30 mouse cellular contexts compared by ENCODE assay signal in genomic region chr7:119271427-119271826, GRCm38 (mm10).
DNase-seq lines count a peak whose midpoint lies in the region; ATAC-seq and TF ChIP-seq lines count a peak whose summit lies in the region.
"Had no signal": no experiment of that assay in that cellular context is flagged by ENCODE, and none has a peak within 500 bp of the region (broad histone marks: within the 10 kb centered on the region; RNA-seq: fewer than 3 reads in every experiment).

No protein-coding gene starts in this region.

- no peaks in the 10 kb centered on the region for H3K36me3 ChIP-seq in midbrain, embryonic 13.5 days
- no peaks in the 10 kb centered on the region for H3K36me3 ChIP-seq in midbrain, postnatal 0 days (ENCODE audit: insufficient read depth, low read length)
- H3K36me3 ChIP-seq in MEL (ENCODE audit: control insufficient read depth in 1 of 2, insufficient read depth in 2 of 2, low read length in 2 of 2): peaks cover 0 to 15% of the 10 kb centered on the region in 2 experiments; a peak in 2 of 4 replicates
- H3K36me3 ChIP-seq in liver, embryonic 11.5 days (ENCODE audit: control insufficient read depth, insufficient read depth, low read length): no peaks in the 10 kb centered on the region
- no peaks in the 10 kb centered on the region for H3K36me3 ChIP-seq in liver, embryonic 16.5 days (ENCODE audit: control insufficient read depth, insufficient read depth)
- H3K36me3 ChIP-seq: embryonic facial prominence, embryonic 10.5 days; embryonic facial prominence, embryonic 15.5 days; forebrain, embryonic 15.5 days; intestine, embryonic 15.5 days; limb, embryonic 12.5 days had no signal

- no peaks in the 10 kb centered on the region; the same call in 1 of the 2 replicates for H3K4me1 ChIP-seq in midbrain, embryonic 13.5 days (replicated peaks)
- H3K4me1 ChIP-seq in midbrain, postnatal 0 days (ENCODE audit: insufficient read depth, low read length): no peaks in the 10 kb centered on the region; the same call in 1 of the 2 replicates
- H3K4me1 ChIP-seq in MEL (ENCODE audit: control insufficient read depth in 1 of 2, insufficient read depth in 2 of 2, low read length in 2 of 2): peaks cover 10 to 15% of the 10 kb centered on the region in 2 experiments
- H3K4me1 ChIP-seq in liver, embryonic 11.5 days (replicated peaks; ENCODE audit: control insufficient read depth, insufficient read depth, low read length): peaks cover 4% of the 10 kb centered on the region
- H3K4me1 ChIP-seq in liver, embryonic 16.5 days (ENCODE audit: control insufficient read depth, low read depth, low read length): peaks cover 3% of the 10 kb centered on the region
- H3K4me1 ChIP-seq: embryonic facial prominence, embryonic 10.5 days; embryonic facial prominence, embryonic 15.5 days; forebrain, embryonic 15.5 days; intestine, embryonic 15.5 days; limb, embryonic 12.5 days had no signal

- no peak for TF ChIP-seq RAD21 in MEL (IDR thresholded peaks at IDR 0.05; ENCODE audit: low read depth, low read length)

- DNase-seq in midbrain, postnatal 0 days (ENCODE audit: low spot score): no peak
- no peak for DNase-seq in MEL (ENCODE audit: low read depth, low spot score)
- DNase-seq in liver, embryonic 11.5 days (ENCODE audit: low spot score): no peak
- no peak for DNase-seq in thymus, postnatal 4 days
- no peak for DNase-seq in urinary bladder, adult 2 months (ENCODE audit: low spot score)
- DNase-seq: adrenal gland, adult 2 months; adrenal gland, postnatal 36 days; B cell, adult 2 months; cerebellum, adult 2 months; cerebellum, postnatal 14 days; gastrocnemius, postnatal 36 days; heart, adult 18-20 months; heart, postnatal 36 days; kidney, adult 2 months; kidney, postnatal 36 days; lung, adult 18-20 months; lung, postnatal 10 days had no signal

- no peak for TF ChIP-seq CTCF in midbrain, postnatal 0 days (IDR thresholded peaks at IDR 0.05)
- no peak for TF ChIP-seq CTCF in MEL (IDR thresholded peaks at IDR 0.05 in 2 of 3, conservative IDR thresholded peaks at IDR 0.05 in 1 of 3; ENCODE audit: control insufficient read depth in 1 of 3, insufficient read depth in 1 of 3, low read depth in 2 of 3, low read length in 3 of 3, poor library complexity in 1 of 3, severe bottlenecking in 1 of 3)

- H3K27me3 ChIP-seq in midbrain, embryonic 13.5 days: no peaks in the 10 kb centered on the region
- no peaks in the 10 kb centered on the region for H3K27me3 ChIP-seq in midbrain, postnatal 0 days (ENCODE audit: insufficient read depth, low read length)
- no peaks in the 10 kb centered on the region for H3K27me3 ChIP-seq in MEL (ENCODE audit: control insufficient read depth in 1 of 2, insufficient read depth in 2 of 2, low read length in 2 of 2)
- H3K27me3 ChIP-seq in liver, embryonic 11.5 days (replicated peaks; ENCODE audit: control insufficient read depth, insufficient read depth, low read length): no peaks in the 10 kb centered on the region
- no peaks in the 10 kb centered on the region for H3K27me3 ChIP-seq in liver, embryonic 16.5 days (ENCODE audit: control insufficient read depth, insufficient read depth, low read depth, low read length)
- H3K27me3 ChIP-seq: embryonic facial prominence, embryonic 15.5 days; forebrain, embryonic 15.5 days; intestine, embryonic 15.5 days; limb, embryonic 12.5 days had no signal

- no peak overlapping the region for H3K4me3 ChIP-seq in midbrain, embryonic 13.5 days (replicated peaks)
- H3K4me3 ChIP-seq in midbrain, postnatal 0 days (ENCODE audit: low read depth, low read length): no peak overlapping the region
- no peak overlapping the region for H3K4me3 ChIP-seq in MEL (ENCODE audit: control insufficient read depth in 1 of 2, insufficient read depth in 1 of 2, low read depth in 2 of 2, low read length in 2 of 2)
- no peak overlapping the region for H3K4me3 ChIP-seq in liver, embryonic 11.5 days (ENCODE audit: low read depth, low read length)
- no peak overlapping the region for H3K4me3 ChIP-seq in liver, embryonic 16.5 days (ENCODE audit: low read depth, low read length)
- H3K4me3 ChIP-seq: embryonic facial prominence, embryonic 10.5 days; embryonic facial prominence, embryonic 15.5 days; forebrain, embryonic 15.5 days; intestine, embryonic 15.5 days; layer of hippocampus, adult 2 months; left cerebral cortex, adult 2 months; limb, embryonic 12.5 days had no signal

- no peaks in the 10 kb centered on the region for H3K79me2 ChIP-seq in MEL (ENCODE audit: control insufficient read depth, insufficient read depth, low read length, poor library complexity)

- 100% methylated on average over 1 of the region's 1 CpGs for WGBS in midbrain, embryonic 13.5 days
- 92% methylated on average over 1 of the region's 1 CpGs for WGBS in midbrain, postnatal 0 days
- 55% methylated on average over 1 of the region's 1 CpGs for WGBS in liver, embryonic 11.5 days
- WGBS in liver, embryonic 16.5 days (ENCODE audit: insufficient replicate concordance): 60% methylated on average over 1 of the region's 1 CpGs

- no peaks in the 10 kb centered on the region for H3K9me3 ChIP-seq in midbrain, embryonic 13.5 days
- H3K9me3 ChIP-seq in midbrain, postnatal 0 days (ENCODE audit: low read length): no peaks in the 10 kb centered on the region
- no peaks in the 10 kb centered on the region for H3K9me3 ChIP-seq in MEL (replicated peaks; ENCODE audit: insufficient read depth, low read length)
- H3K9me3 ChIP-seq in liver, embryonic 11.5 days (ENCODE audit: control insufficient read depth, low read length): no peaks in the 10 kb centered on the region
- no peaks in the 10 kb centered on the region for H3K9me3 ChIP-seq in liver, embryonic 16.5 days (replicated peaks; ENCODE audit: control insufficient read depth, low read length)
- H3K9me3 ChIP-seq: embryonic facial prominence, embryonic 10.5 days; embryonic facial prominence, embryonic 15.5 days; forebrain, embryonic 15.5 days; intestine, embryonic 15.5 days; limb, embryonic 12.5 days had no signal

- ATAC-seq in midbrain, embryonic 13.5 days: no peak
- no peak for ATAC-seq in midbrain, postnatal 0 days (ENCODE audit: low FRiP score)
- ATAC-seq in liver, embryonic 11.5 days (replicated peaks; ENCODE audit: low FRiP score): peak; percentile 77
- peak; percentile 50 for ATAC-seq in liver, embryonic 16.5 days (ENCODE audit: low read depth)
- ATAC-seq: activated CD4-positive, CD25-positive, alpha-beta regulatory T cell, adult 4 months; forebrain, embryonic 15.5 days; hindbrain, postnatal 0 days; intestine, embryonic 15.5 days had no signal

- H3K27ac ChIP-seq in midbrain, embryonic 13.5 days: peak overlapping the region; percentile 44; the same call in 1 of the 2 replicates
- no peak overlapping the region for H3K27ac ChIP-seq in midbrain, postnatal 0 days (ENCODE audit: low read depth, low read length)
- peak overlapping the region; percentile 23 for H3K27ac ChIP-seq in MEL (ENCODE audit: control insufficient read depth, low read depth, low read length)
- no peak overlapping the region for H3K27ac ChIP-seq in liver, embryonic 11.5 days (ENCODE audit: low read depth, low read length)
- peak overlapping the region; percentile 6; the same call in 1 of the 2 replicates for H3K27ac ChIP-seq in liver, embryonic 16.5 days (ENCODE audit: low read length)
- H3K27ac ChIP-seq: embryonic facial prominence, embryonic 10.5 days; embryonic facial prominence, embryonic 15.5 days; forebrain, embryonic 15.5 days; hindbrain, postnatal 0 days; intestine, embryonic 15.5 days; layer of hippocampus, adult 2 months; left cerebral cortex, adult 2 months; limb, embryonic 12.5 days; macrophage had no signal

- no peak for TF ChIP-seq EP300 in MEL (IDR thresholded peaks at IDR 0.05; ENCODE audit: low read depth in 1 of 2, low read length in 2 of 2)

- no peak for TF ChIP-seq POLR2A in MEL (IDR thresholded peaks at IDR 0.05; ENCODE audit: control insufficient read depth in 1 of 2, insufficient read depth in 1 of 2, low read depth in 1 of 2, low read length in 2 of 2, poor library complexity in 1 of 2)

- no peak overlapping the region for H3K9ac ChIP-seq in midbrain, embryonic 13.5 days (replicated peaks)
- H3K9ac ChIP-seq in midbrain, postnatal 0 days (replicated peaks; ENCODE audit: low read length, poor library complexity, severe bottlenecking): no peak overlapping the region
- H3K9ac ChIP-seq in MEL (ENCODE audit: control insufficient read depth, low read depth, low read length, poor library complexity, severe bottlenecking): no peak overlapping the region
- no peak overlapping the region for H3K9ac ChIP-seq in liver, embryonic 11.5 days (ENCODE audit: low read depth, low read length)
- no peak overlapping the region for H3K9ac ChIP-seq in liver, embryonic 16.5 days (ENCODE audit: low read depth, low read length)
- H3K9ac ChIP-seq: embryonic facial prominence, embryonic 15.5 days; forebrain, embryonic 15.5 days; intestine, embryonic 15.5 days; limb, embryonic 12.5 days had no signal

- no peak overlapping the region for H3K4me2 ChIP-seq in midbrain, embryonic 13.5 days (replicated peaks)
- H3K4me2 ChIP-seq in midbrain, postnatal 0 days (ENCODE audit: low read depth, low read length, poor library complexity, severe bottlenecking): no peak overlapping the region
- H3K4me2 ChIP-seq in liver, embryonic 11.5 days: peak overlapping the region; percentile 17
- no peak overlapping the region for H3K4me2 ChIP-seq in liver, embryonic 16.5 days (ENCODE audit: low read depth, low read length)
- H3K4me2 ChIP-seq: embryonic facial prominence, embryonic 15.5 days; forebrain, embryonic 15.5 days; heart, embryonic 11.5 days; intestine, embryonic 15.5 days; limb, embryonic 12.5 days had no signal

TF ChIP-seq in MEL, 35 proteins besides CTCF, POLR2A, EP300 and RAD21:
- TF ChIP-seq MAX (IDR thresholded peaks at IDR 0.05; ENCODE audit: low read length) (no peak), MYB (IDR thresholded peaks at IDR 0.05; ENCODE audit: low read depth, low read length) (no peak), NELFE (IDR thresholded peaks at IDR 0.05; ENCODE audit: low read depth, low read length) (no peak), E2F4 (IDR thresholded peaks at IDR 0.05; ENCODE audit: borderline replicate concordance, low read depth, low read length) (no peak), USF1 (IDR thresholded peaks at IDR 0.05; ENCODE audit: low read depth, low read length) (no peak), TAL1 (IDR thresholded peaks at IDR 0.05; ENCODE audit: low read length) (no peak), CHD1 (IDR thresholded peaks at IDR 0.05; ENCODE audit: low read depth, low read length) (no peak)

Comparison
In these comparisons a context has a peak if more than half of its experiments do, and no peak if none do; other contexts are left out.
1. H3K27ac ChIP-seq: peak in midbrain, embryonic 13.5 days (single experiment), MEL (single experiment) and liver, embryonic 16.5 days (single experiment); none in midbrain, postnatal 0 days (single experiment) and liver, embryonic 11.5 days (single experiment).
2. ATAC-seq: peak in liver, embryonic 11.5 days (single experiment) and liver, embryonic 16.5 days (single experiment); none in midbrain, embryonic 13.5 days (single experiment) and midbrain, postnatal 0 days (single experiment).